Mouse (Mus musculus) forebrain, embryonic 16.5 days (tissue): ENCODE data around the gene Rps6kc1. TPM values are rescaled to one million over a fixed set of nuclear protein-coding genes. Genes with fewer than 3 reads are reported as not detected.

Experiments
- ATAC-seq: fragments of 200-750 bp; cut with Nextera tagmentation; 2 replicates; pipeline ENCODE4 v1.8.0; 2017; ENCODE audit warnings: mild to moderate bottlenecking, moderate library complexity
- H3K27ac ChIP-seq: fragments of 300-500 bp; sonication (generic); 2 replicates; pipeline ENCODE4 v1.5.1; 2014; ENCODE audit warnings: low read length, control low read depth
- H3K27me3 ChIP-seq: fragments of 300-500 bp; sonication (generic); replicated peaks from 2 replicates; pipeline ENCODE4 v1.6.1; 2014; ENCODE audit warnings: low read length; ENCODE audit not compliant: control insufficient read depth, insufficient read depth
- H3K36me3 ChIP-seq: fragments of 300-500 bp; sonication (generic); 2 replicates; pipeline ENCODE4 v1.6.1; 2014; ENCODE audit not compliant: control insufficient read depth, insufficient read depth
- H3K4me1 ChIP-seq: fragments of 300-500 bp; sonication (generic); replicated peaks from 2 replicates; pipeline ENCODE4 v1.6.1; 2014; ENCODE audit warnings: low read length; ENCODE audit not compliant: control insufficient read depth, insufficient read depth
- H3K4me2 ChIP-seq: fragments of 300-500 bp; sonication (generic); 2 replicates; pipeline ENCODE4 v1.6.1; 2014; ENCODE audit warnings: mild to moderate bottlenecking, low read length, control low read depth
- H3K4me3 ChIP-seq: fragments of 300-500 bp; sonication (generic); replicated peaks from 2 replicates; pipeline ENCODE4 v1.5.1; 2014; ENCODE audit warnings: mild to moderate bottlenecking, low read length, control low read depth
- H3K9ac ChIP-seq: fragments of 300-500 bp; sonication (generic); replicated peaks from 2 replicates; pipeline ENCODE4 v1.6.1; 2014; ENCODE audit warnings: low read depth, low read length, control low read depth
- H3K9me3 ChIP-seq: fragments of 300-500 bp; sonication (generic); 2 replicates; pipeline ENCODE4 v1.6.1; 2016; ENCODE audit warnings: low read length; ENCODE audit not compliant: control insufficient read depth
- WGBS: fragments of 180-500 bp; shearing (Covaris S2); extraction: QIAGEN DNeasy Blood & Tissue Kit; methylation state at CpG from one replicate; pipeline ENCODE4 v1.1.7; 2014; 5-methylcytosine and 5-hydroxymethylcytosine counted together
- polyA plus RNA-seq: library from polyadenylated mRNA; unstranded; fragments of >200 nt; fragmentation: Nextera tagmentation; extraction: Ambion mirVana; gene quantifications from 2 replicates; pipeline ENCODE4 v1.2.1, GENCODE M21; 2015

Gene Rps6kc1
- polyA plus RNA-seq, 1 experiment from 2014 or later = 31.9 TPM

DNA sequence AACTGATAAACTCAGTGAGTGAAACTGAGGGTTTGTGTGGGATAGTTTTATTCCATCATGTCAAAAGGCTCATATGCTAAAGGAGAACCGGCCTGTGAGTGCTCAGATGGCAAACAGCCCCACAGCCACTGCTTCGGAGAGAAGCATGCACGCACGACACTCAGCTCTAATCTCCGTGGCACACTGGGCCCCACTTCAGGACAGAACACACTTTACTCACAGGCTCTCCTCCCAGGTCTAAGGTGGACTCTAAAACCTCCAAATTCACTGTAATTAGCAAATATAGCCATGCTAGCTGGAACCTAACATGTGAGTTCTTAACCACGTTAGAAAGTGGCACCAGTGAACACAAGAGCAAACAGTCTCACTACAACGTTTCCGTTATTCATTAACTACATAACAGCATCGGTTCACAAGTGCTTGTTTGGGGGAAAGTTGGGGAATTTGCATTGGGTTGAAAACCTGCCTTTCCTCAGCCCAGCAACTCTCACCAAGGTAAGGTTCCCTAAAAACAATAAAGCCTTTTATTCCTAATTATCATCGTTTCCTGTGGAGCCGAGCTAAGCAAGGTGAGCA lies 114.0 kb downstream of the Rps6kc1 start:
- no peak overlapping the region for H3K4me3 ChIP-seq
- no peak overlapping the region for H3K4me2 ChIP-seq
- no peak overlapping the region for H3K9ac ChIP-seq
- peak; percentile 24; the same call in 1 of the 2 replicates for ATAC-seq
- no peaks in the 10 kb centered on the region for H3K9me3 ChIP-seq
- H3K27me3 ChIP-seq = no peaks in the 10 kb centered on the region
- peaks cover 11% of the 10 kb centered on the region for H3K4me1 ChIP-seq
- WGBS = 77% methylated on average over 11 of the region's 11 CpGs
- peaks cover 2% of the 10 kb centered on the region; the same call in 1 of the 2 replicates for H3K36me3 ChIP-seq
- no peak overlapping the region for H3K27ac ChIP-seq

- H3K27ac ChIP-seq = no peak overlapping the region
- no peaks in the 10 kb centered on the region for H3K9me3 ChIP-seq
- no peak overlapping the region for H3K9ac ChIP-seq
- ATAC-seq = peak; percentile 57
- H3K4me1 ChIP-seq = peaks cover 11% of the 10 kb centered on the region
- 18% methylated on average over 7 of the region's 7 CpGs for WGBS
- H3K4me2 ChIP-seq = no peak overlapping the region
- H3K4me3 ChIP-seq = no peak overlapping the region
- H3K27me3 ChIP-seq = no peaks in the 10 kb centered on the region
- H3K36me3 ChIP-seq = peaks cover 2% of the 10 kb centered on the region; the same call in 1 of the 2 replicates
These were observed 114.7 kb downstream of the Rps6kc1 start for GRCm38 (mm10) chr1:190796745-190797482.

DNA sequence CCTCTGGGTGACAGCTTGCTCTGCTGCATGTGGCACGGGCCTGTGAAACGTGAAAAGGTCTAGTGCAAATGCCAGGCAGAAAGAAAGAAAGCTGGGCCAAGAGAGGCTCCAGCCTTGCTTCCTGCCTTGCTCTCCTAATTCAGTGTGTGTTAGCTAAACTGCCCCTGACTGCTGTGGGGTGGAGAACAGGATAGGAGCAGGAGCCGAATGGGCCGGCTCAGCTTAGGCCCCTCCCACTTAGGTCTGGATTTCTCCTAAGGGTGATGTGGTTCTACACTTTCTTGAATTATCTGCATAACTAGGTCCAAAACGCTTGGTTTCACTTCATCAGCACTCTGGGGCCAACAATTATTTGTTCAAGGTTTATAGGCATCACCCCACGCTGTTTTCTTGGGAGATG lies 119.9 kb downstream of the Rps6kc1 start:
- WGBS = 80% methylated on average over 6 of the region's 6 CpGs
- Histone ChIP-seq H3K4me1 (peaks cover 7% of the 10 kb centered on the region), H3K4me2 (no peak overlapping the region), H3K9me3 (no peaks in the 10 kb centered on the region), H3K27me3 (no peaks in the 10 kb centered on the region), H3K9ac (no peak overlapping the region), H3K36me3 (no peaks in the 10 kb centered on the region), H3K27ac (no peak overlapping the region), H3K4me3 (no peak overlapping the region)
- ATAC-seq = no peak

GRCm38 (mm10) chr1:190790720-190791119 lies 120.8 kb downstream of the Rps6kc1 start:
- Histone ChIP-seq H3K9me3 (no peaks in the 10 kb centered on the region), H3K4me3 (no peak overlapping the region), H3K27me3 (no peaks in the 10 kb centered on the region), H3K9ac (no peak overlapping the region), H3K27ac (no peak overlapping the region), H3K36me3 (no peaks in the 10 kb centered on the region), H3K4me2 (no peak overlapping the region), H3K4me1 (no peaks in the 10 kb centered on the region)
- ATAC-seq = no peak
- 56% methylated on average over 6 of the region's 6 CpGs for whole genome bisulfite sequencing

- Histone ChIP-seq H3K4me3 (no peak overlapping the region), H3K4me1 (no peaks in the 10 kb centered on the region), H3K36me3 (peaks cover 2% of the 10 kb centered on the region), H3K9me3 (no peaks in the 10 kb centered on the region), H3K4me2 (no peak overlapping the region), H3K9ac (no peak overlapping the region), H3K27me3 (no peaks in the 10 kb centered on the region), H3K27ac (no peak overlapping the region)
- WGBS = 81% methylated on average over 6 of the region's 6 CpGs
- no peak for ATAC-seq
These were observed 133.9 kb downstream of the Rps6kc1 start for GRCm38 (mm10) chr1:190777660-190778059.

- H3K27ac ChIP-seq = no peak overlapping the region
- H3K4me2 ChIP-seq = no peak overlapping the region
- no peaks in the 10 kb centered on the region for H3K9me3 ChIP-seq
- no peak overlapping the region for H3K9ac ChIP-seq
- 77% methylated on average over 9 of the region's 9 CpGs for WGBS
- ATAC-seq = no peak
- no peaks in the 10 kb centered on the region for H3K27me3 ChIP-seq
- peaks cover 4% of the 10 kb centered on the region for H3K36me3 ChIP-seq
- no peak overlapping the region for H3K4me3 ChIP-seq
- H3K4me1 ChIP-seq = no peaks in the 10 kb centered on the region
These were observed 135.3 kb downstream of the Rps6kc1 start for GRCm38 (mm10) chr1:190776260-190776659.

DNA sequence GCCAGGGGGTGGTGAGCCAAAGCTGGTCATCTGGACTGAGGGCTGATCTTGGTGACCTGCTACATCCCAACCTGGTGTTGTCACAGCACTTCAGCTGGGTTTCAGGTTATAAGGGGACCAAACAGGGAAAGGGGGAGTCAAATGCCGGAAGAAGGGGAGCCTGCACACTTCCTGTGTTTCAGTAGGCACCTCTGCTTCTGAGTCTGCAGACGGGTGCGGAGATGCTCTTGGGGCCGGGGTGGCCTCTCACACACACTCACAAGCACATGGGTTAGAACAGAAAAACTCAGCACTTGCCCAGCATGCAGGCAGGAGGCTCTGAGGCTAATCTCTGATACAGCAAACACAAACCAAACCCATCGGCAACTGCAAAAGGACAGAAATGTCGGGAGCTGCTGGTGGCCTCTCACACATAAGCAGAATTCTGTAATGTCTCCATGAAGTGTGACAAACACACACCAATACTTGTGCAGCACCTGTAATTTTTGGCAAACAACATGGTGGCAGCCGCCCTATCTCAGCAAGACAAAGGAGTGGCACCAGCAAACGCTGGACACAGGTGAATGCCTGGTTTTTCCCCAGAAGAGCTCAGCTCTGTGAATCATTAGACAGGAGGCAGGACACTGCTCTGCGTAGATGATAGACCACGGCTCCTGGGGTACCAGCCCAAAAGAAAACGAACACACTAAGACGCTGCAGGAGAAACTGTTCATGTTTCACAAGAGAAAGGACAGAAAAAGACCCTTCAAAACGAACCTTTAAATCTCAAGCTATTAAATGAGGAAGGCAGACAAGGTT lies 139.3 kb downstream of the Rps6kc1 start:
- no peak for ATAC-seq
- no peaks in the 10 kb centered on the region for H3K4me1 ChIP-seq
- whole genome bisulfite sequencing = 87% methylated on average over 13 of the region's 13 CpGs
- no peak overlapping the region for H3K9ac ChIP-seq
- H3K27ac ChIP-seq = no peak overlapping the region
- no peak overlapping the region for H3K4me2 ChIP-seq
- peaks cover 4% of the 10 kb centered on the region; the same call in 1 of the 2 replicates for H3K36me3 ChIP-seq
- H3K27me3 ChIP-seq = no peaks in the 10 kb centered on the region
- no peaks in the 10 kb centered on the region for H3K9me3 ChIP-seq
- H3K4me3 ChIP-seq = no peak overlapping the region

GRCm38 (mm10) chr1:190769748-190770147 lies 141.8 kb downstream of the Rps6kc1 start:
- 0 out of 2 replicates have a peak, but pooled peaks cover 2% of the 10 kb centered on the region for H3K9me3 ChIP-seq
- no peak overlapping the region for H3K9ac ChIP-seq
- no peaks in the 10 kb centered on the region for H3K4me1 ChIP-seq
- peaks cover 4% of the 10 kb centered on the region; the same call in 1 of the 2 replicates for H3K36me3 ChIP-seq
- ATAC-seq = no peak
- H3K4me2 ChIP-seq = no peak overlapping the region
- H3K4me3 ChIP-seq = no peak overlapping the region
- 67% methylated on average over 7 of the region's 7 CpGs for WGBS
- no peaks in the 10 kb centered on the region for H3K27me3 ChIP-seq
- no peak overlapping the region for H3K27ac ChIP-seq

GRCm38 (mm10) chr1:190768307-190768706 lies 143.3 kb downstream of the Rps6kc1 start:
- H3K27ac ChIP-seq = no peak overlapping the region
- 35% methylated on average over 1 of the region's 1 CpGs for WGBS
- no peak overlapping the region for H3K4me3 ChIP-seq
- H3K4me2 ChIP-seq = no peak overlapping the region
- peaks cover 6% of the 10 kb centered on the region for H3K4me1 ChIP-seq
- 0 out of 2 replicates have a peak, but pooled peaks cover 4% of the 10 kb centered on the region for H3K36me3 ChIP-seq
- ATAC-seq = no peak
- H3K9ac ChIP-seq = no peak overlapping the region
- no peaks in the 10 kb centered on the region for H3K27me3 ChIP-seq
- 0 out of 2 replicates have a peak, but pooled peaks cover 2% of the 10 kb centered on the region for H3K9me3 ChIP-seq
